Mouse (Mus musculus): ENCODE results near the gene Rabl6. TPM values are rescaled to one million over a fixed set of nuclear protein-coding genes. Genes with fewer than 3 reads are reported as not detected.
A peak's percentile ranks its signal among the peaks of the same experiment; 100 is the strongest.

The Rabl6 gene
- total and polyA plus RNA-seq, 3 experiments = 34.6 to 62.0 (median 55.7) TPM

DNA sequence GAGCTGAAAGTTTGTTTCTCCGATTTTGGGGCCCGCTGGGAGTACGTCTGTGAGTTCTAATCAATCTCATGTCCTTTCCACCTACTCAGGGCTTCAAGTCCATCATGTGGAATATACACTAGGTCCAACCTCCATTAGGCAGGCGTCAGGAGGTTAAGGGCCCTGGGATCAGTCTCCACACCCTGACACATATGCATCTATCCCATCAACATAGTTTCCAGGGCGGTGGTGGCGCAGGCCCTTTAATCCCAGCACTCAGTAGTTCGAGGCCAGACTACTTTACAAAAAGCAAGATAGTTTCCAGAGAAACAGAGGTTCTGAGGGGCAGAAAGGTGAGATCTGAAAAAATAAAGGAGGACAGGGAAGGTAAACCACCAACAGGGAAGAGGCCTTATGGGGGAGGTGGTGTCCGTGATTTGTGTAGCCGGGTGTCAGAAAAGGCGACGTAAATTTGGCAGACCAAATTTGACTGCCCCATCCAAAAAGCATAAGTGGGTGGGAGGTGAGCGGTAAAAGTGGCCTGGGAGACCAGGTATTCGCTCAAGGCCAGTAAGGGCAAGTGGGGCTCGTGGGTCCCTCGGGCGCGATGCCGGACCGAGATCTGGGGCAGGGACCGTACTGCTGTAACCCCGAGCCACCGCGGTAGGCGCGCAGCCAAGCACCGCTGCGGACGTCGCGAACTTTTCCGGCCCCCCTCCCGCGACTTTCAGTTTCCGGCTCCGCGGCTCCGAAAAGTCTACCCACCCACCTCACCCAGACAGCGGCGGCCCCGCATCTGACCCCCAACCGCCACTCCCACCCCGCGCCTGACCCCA lies 62.1 kb downstream of the Rabl6 start:
- no peaks in the 10 kb centered on the region for H3K27me3 ChIP-seq (replicated peaks)
- peaks cover 50 to 76% of the 10 kb centered on the region in 2 experiments for H3K4me1 ChIP-seq (ENCODE audit: control insufficient read depth in 1 of 2, insufficient read depth in 2 of 2)

DNA sequence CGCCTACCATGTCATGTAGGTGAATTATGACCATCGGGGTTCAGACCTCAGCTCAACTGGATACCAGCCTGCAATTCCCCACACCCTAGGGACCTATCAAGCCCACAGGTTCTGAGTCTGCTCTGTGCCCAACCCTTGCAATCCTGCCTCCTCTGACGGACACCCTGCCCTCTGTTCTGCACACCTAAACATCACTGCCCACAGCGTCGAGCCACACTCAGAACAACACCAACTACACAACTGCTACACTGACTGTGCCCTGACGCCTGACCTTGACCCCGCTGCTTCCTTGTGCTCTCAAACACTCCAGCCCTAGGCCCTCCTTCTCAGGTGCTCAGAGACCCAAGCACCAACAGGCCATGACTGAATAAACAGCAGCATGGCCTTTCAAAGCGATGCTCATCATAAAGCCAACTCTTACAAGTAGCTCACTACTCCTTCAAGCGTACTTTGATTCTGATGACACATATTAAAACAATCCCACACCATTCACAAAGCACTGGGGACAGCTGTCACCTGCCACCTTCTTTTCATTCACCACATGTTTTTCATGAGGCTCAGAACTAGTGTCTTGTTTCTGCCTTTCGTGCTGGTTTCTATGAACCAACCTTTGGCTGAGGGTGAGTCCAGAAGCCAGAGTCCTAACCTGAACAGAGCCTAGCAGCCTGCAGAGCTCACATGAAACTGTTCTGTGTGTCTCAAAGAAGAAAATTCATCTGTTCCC lies 66.5 kb downstream of the Rabl6 start:
- H3K9me3 ChIP-seq (replicated peaks; ENCODE audit: low read length) = no peaks in the 10 kb centered on the region
- no peak overlapping the region for H3K9ac ChIP-seq (ENCODE audit: insufficient read depth, low read depth)
- no peak overlapping the region; the same call in 1 of the 2 replicates for H3K4me2 ChIP-seq (ENCODE audit: insufficient read depth, low read depth, poor library complexity, severe bottlenecking)
- in situ Hi-C loops (cut with MboI; ENCODE audit: low pct_ligation_motif_present, low pct_unique_long_range_greater_than_20kb, low sequenced_read_pairs) (no loop called here), dilution Hi-C loops (cut with MboI; ENCODE audit: extremely low pct_ligation_motif_present, extremely low pct_unique_long_range_greater_than_20kb, low sequenced_read_pairs) (no loop called here)
- no peak for DNase-seq (ENCODE audit: extremely low read depth)
- TF ChIP-seq TCF12 (IDR thresholded peaks at IDR 0.05; ENCODE audit: low read depth, low read length) (0 out of 2 replicates have a peak, but pooled peaks have one; percentile 29), BHLHE40 (IDR thresholded peaks at IDR 0.05; ENCODE audit: low read depth, low read length) (peak; percentile 49; the same call in 1 of the 2 replicates), USF1 (IDR thresholded peaks at IDR 0.05; ENCODE audit: low read depth, low read length) (no peak), SIN3A (IDR thresholded peaks at IDR 0.05; ENCODE audit: low read length) (peak; percentile 40; the same call in 1 of the 2 replicates), CHD2 (IDR thresholded peaks at IDR 0.05; ENCODE audit: low read length) (no peak), MXI1 (IDR thresholded peaks at IDR 0.05; ENCODE audit: low read depth, low read length) (0 out of 2 replicates have a peak, but pooled peaks have one; percentile 37), NRF1 (IDR thresholded peaks at IDR 0.05; ENCODE audit: low read depth, low read length) (no peak), ZKSCAN1 (IDR thresholded peaks at IDR 0.05; ENCODE audit: borderline replicate concordance, low read depth, low read length) (no peak), E2F4 (IDR thresholded peaks at IDR 0.05; ENCODE audit: insufficient replicate concordance, low read depth, low read length) (no peak), MEF2A (IDR thresholded peaks at IDR 0.05; ENCODE audit: borderline replicate concordance, low read depth, low read length) (no peak), USF2 (conservative IDR thresholded peaks at IDR 0.05; ENCODE audit: low read depth, low read length) (no peak), ETS1 (conservative IDR thresholded peaks at IDR 0.05; ENCODE audit: low read depth, low read length) (peak; percentile 26; the same call in 1 of the 2 replicates), MYC (IDR thresholded peaks at IDR 0.05; ENCODE audit: low read depth, low read length) (0 out of 2 replicates have a peak, but pooled peaks have one; percentile 26)
- H3K4me1 ChIP-seq (ENCODE audit: control insufficient read depth in 1 of 2, insufficient read depth in 2 of 2) = peaks cover 36 to 84% of the 10 kb centered on the region in 2 experiments
- H3K79me2 ChIP-seq (replicated peaks; ENCODE audit: control insufficient read depth, extremely low read depth, insufficient read depth, poor library complexity, severe bottlenecking) = peaks cover 78% of the 10 kb centered on the region
- peak overlapping the region; percentile 18; the same call in 1 of the 2 replicates for H3K27ac ChIP-seq (ENCODE audit: insufficient read depth, low read depth)
- H3K36me3 ChIP-seq (replicated peaks in 1 of 2; ENCODE audit: control insufficient read depth in 1 of 2, insufficient read depth in 1 of 2, low read length in 1 of 2) = peaks cover 21 to 67% of the 10 kb centered on the region in 2 experiments
- no peaks in the 10 kb centered on the region for H3K27me3 ChIP-seq (replicated peaks)
- peak overlapping the region in 1 of 3 experiments; percentile 17 for H3K4me3 ChIP-seq (replicated peaks in 1 of 3; ENCODE audit: low read depth in 2 of 3, low read length in 2 of 3, poor library complexity in 1 of 3)

More for the DNA sequence above, 62.1 kb downstream of the Rabl6 start:
- Histone ChIP-seq H3K9ac (ENCODE audit: insufficient read depth, low read depth) (peak overlapping the region; percentile 77), H3K4me2 (ENCODE audit: insufficient read depth, low read depth, poor library complexity, severe bottlenecking) (peak overlapping the region; percentile 95), H3K9me3 (replicated peaks; ENCODE audit: low read length) (no peaks in the 10 kb centered on the region), H3K36me3 (replicated peaks in 1 of 2; ENCODE audit: control insufficient read depth in 1 of 2, insufficient read depth in 1 of 2, low read length in 1 of 2) (peaks cover 9 to 30% of the 10 kb centered on the region in 2 experiments), H3K27ac (ENCODE audit: insufficient read depth, low read depth) (peak overlapping the region; percentile 64), H3K4me3 (replicated peaks in 1 of 3; ENCODE audit: low read depth in 2 of 3, low read length in 2 of 3, poor library complexity in 1 of 3) (peak overlapping the region; percentile 79 to 96 (median 88)), H3K79me2 (replicated peaks; ENCODE audit: control insufficient read depth, extremely low read depth, insufficient read depth, poor library complexity, severe bottlenecking) (peaks cover 51% of the 10 kb centered on the region)
- TF ChIP-seq RCOR1 (conservative IDR thresholded peaks at IDR 0.05; ENCODE audit: low read depth, low read length) (no peak), MXI1 (IDR thresholded peaks at IDR 0.05; ENCODE audit: low read depth, low read length) (peak; percentile 59), TCF12 (IDR thresholded peaks at IDR 0.05; ENCODE audit: low read depth, low read length) (peak; percentile 21; the same call in 1 of the 2 replicates), CHD1 (IDR thresholded peaks at IDR 0.05; ENCODE audit: low read depth, low read length) (peak; percentile 64), MAX (IDR thresholded peaks at IDR 0.05; ENCODE audit: low read length) (peak; percentile 32; the same call in 1 of the 2 replicates), UBTF (IDR thresholded peaks at IDR 0.05; ENCODE audit: low read depth, low read length) (0 out of 2 replicates have a peak, but pooled peaks have one; percentile 72), MAFK (IDR thresholded peaks at IDR 0.05; ENCODE audit: insufficient replicate concordance, low read length) (no peak), IRF4 (IDR thresholded peaks at IDR 0.05; ENCODE audit: low read depth, low read length) (peak; percentile 45; the same call in 1 of the 2 replicates), E2F4 (IDR thresholded peaks at IDR 0.05; ENCODE audit: insufficient replicate concordance, low read depth, low read length) (peak; percentile 11; the same call in 1 of the 2 replicates), CHD2 (IDR thresholded peaks at IDR 0.05; ENCODE audit: low read length) (peak; percentile 24; the same call in 1 of the 2 replicates), TBP (conservative IDR thresholded peaks at IDR 0.05; ENCODE audit: low read depth, low read length) (no peak)
- DNase-seq (ENCODE audit: extremely low read depth) = peak; percentile 46
- in situ Hi-C loops (cut with MboI; ENCODE audit: low pct_ligation_motif_present, low pct_unique_long_range_greater_than_20kb, low sequenced_read_pairs) = no loop called here
- dilution Hi-C loops (cut with MboI; ENCODE audit: extremely low pct_ligation_motif_present, extremely low pct_unique_long_range_greater_than_20kb, low sequenced_read_pairs) = no loop called here

Data from CH12.LX (cell line).